Mouse (Mus musculus) midbrain, embryonic 12.5 days (tissue): ENCODE measurements at regions not wholly inside any gene's neighbourhood (a gene's known extent, or its start where the extent isn't known, plus 50 kb on each side); places are given as distances from the start of the nearest gene placed in this dataset.
"Not testable (repeated sequence)": the region's sequence is repeated elsewhere in the genome, so short reads cannot be mapped to it uniquely, and the experiment has no call there.

Experiments used
- ATAC-seq: fragments of 200-750 bp; cut with Nextera tagmentation; 2 replicates; pipeline ENCODE4 v1.8.0; 2017; ENCODE audit warnings: low read depth, moderate TSS enrichment, moderate library complexity; ENCODE audit not compliant: low FRiP score
- H3K27ac ChIP-seq: fragments of 300-500 bp; sonication (generic); replicated peaks from 2 replicates; pipeline ENCODE4 v1.5.1; 2016; ENCODE audit warnings: mild to moderate bottlenecking
- H3K27me3 ChIP-seq: fragments of 300-500 bp; sonication (generic); 2 replicates; pipeline ENCODE4 v1.6.1; 2016; ENCODE audit warnings: mild to moderate bottlenecking
- H3K36me3 ChIP-seq: fragments of 300-500 bp; sonication (generic); 2 replicates; pipeline ENCODE4 v1.6.1; 2016
- H3K4me1 ChIP-seq: fragments of 300-500 bp; sonication (generic); 2 replicates; pipeline ENCODE4 v1.6.1; 2016
- H3K4me2 ChIP-seq: fragments of 300-500 bp; sonication (generic); replicated peaks from 2 replicates; pipeline ENCODE4 v1.6.1; 2016; ENCODE audit warnings: mild to moderate bottlenecking, moderate library complexity
- H3K4me3 ChIP-seq: fragments of 300-500 bp; sonication (generic); 2 replicates; pipeline ENCODE4 v1.5.1; 2016; ENCODE audit warnings: mild to moderate bottlenecking
- H3K9ac ChIP-seq: fragments of 300-500 bp; sonication (generic); replicated peaks from 2 replicates; pipeline ENCODE4 v1.6.1; 2016; ENCODE audit warnings: mild to moderate bottlenecking, moderate library complexity
- H3K9me3 ChIP-seq: fragments of 300-500 bp; sonication (generic); 2 replicates; pipeline ENCODE4 v1.6.1; 2016; ENCODE audit warnings: mild to moderate bottlenecking
- WGBS: fragments of 180-500 bp; shearing (Covaris S2); methylation state at CpG from one replicate; pipeline ENCODE4 v1.1.7; 2016; 5-methylcytosine and 5-hydroxymethylcytosine counted together

DNA sequence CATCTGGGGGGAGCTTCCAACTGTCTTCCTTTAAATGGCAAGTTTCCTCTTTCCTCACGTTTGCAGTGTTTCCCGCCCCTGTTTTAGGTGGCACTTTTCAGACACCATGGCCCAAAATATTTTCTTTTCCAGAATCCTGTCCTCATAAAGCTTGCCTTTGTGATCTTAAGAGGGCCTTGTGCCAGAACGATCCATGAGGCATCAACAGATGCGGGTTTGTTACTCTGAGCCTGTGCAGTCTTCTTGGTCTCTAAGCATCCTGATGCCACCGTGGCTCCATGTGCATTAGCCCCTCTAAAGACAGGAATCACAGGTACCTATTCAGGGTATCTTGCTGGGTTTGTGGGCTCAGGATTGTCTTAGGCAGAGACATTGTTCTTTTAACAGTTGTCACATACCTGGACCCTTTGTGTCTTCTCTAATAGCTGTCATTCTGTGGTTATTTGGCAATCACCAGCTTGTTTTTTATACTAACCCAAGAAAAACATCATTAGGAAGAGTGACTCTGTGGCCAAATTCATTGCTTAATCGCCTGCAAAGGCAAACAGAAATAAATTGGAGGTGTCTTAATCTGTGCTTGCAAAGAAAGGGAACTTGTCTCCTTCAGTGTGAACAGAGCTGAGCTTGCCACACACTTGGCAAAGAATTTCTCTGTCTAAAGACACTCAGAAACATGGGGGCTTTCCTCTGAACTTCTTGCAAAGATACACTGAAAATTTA lies 179.3 kb downstream of the Nuak1 start:
- H3K9ac ChIP-seq, result no peak overlapping the region
- no peaks in the 10 kb centered on the region for H3K4me1 ChIP-seq
- no peak overlapping the region for H3K27ac ChIP-seq
- H3K36me3 ChIP-seq, result no peaks in the 10 kb centered on the region
- no peak for ATAC-seq
- no peak overlapping the region for H3K4me2 ChIP-seq
- no peaks in the 10 kb centered on the region for H3K9me3 ChIP-seq
- H3K4me3 ChIP-seq, result no peak overlapping the region
- WGBS, result 86% methylated on average over 6 of the region's 6 CpGs
- H3K27me3 ChIP-seq, result no peaks in the 10 kb centered on the region

DNA sequence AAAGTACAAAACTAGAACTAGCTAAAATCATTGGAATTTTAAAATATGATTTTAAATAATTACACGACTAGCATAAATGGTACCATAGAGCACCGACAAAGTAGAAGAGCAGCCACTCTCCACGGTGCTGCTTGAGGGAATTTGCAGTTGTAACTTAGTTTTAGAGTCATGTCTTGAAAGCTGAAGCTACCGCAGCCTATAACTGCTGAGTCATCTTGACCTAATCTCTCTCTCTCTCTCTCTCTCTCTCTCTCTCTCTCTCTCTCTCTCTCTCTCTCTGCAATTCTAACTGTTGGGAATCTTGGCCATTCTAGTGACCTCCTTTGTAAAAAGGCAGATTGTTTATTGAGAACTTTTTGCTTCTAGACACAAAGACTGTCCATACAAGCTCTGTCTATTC lies 177.5 kb downstream of the Nuak1 start:
- H3K9me3 ChIP-seq, result no peaks in the 10 kb centered on the region
- H3K4me3 ChIP-seq, result no peak overlapping the region
- no peaks in the 10 kb centered on the region for H3K36me3 ChIP-seq
- no peak overlapping the region for H3K4me2 ChIP-seq
- ATAC-seq, result no peak
- H3K9ac ChIP-seq, result no peak overlapping the region
- H3K4me1 ChIP-seq, result no peaks in the 10 kb centered on the region
- WGBS, result 93% methylated on average over 4 of the region's 4 CpGs
- H3K27ac ChIP-seq, result no peak overlapping the region
- H3K27me3 ChIP-seq, result no peaks in the 10 kb centered on the region

DNA sequence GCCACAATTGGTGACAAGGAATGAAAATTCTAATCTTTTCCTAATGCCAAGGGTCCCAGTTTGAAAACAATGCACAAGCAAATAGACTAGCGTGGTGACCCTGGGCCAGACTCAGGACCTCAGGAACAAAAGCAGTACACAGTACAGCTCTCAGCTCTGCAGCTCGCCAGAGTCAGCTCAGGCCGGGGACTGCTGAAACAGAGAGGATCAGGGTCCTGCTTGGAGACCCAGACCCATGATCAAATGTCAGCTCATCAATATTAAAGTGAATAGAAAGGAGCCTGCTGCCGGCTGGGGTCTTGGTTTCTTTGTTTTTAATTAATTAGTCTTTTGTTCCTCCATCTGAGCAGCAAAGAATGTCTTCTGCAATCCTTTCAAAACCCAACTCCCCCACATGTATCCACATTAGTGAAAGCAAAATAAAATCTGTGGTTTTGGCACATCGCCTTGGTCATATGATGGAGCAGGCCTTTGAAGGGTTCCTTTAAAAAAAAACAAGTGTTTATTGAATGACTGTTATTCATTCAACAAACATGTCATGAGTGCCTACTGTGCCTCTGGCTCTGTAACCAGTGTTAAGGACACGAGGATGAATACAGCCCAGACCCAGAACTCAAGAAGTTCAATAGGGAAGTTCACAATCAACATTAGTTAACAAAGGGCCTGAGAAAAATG lies 154.4 kb downstream of the Nuak1 start:
- Histone ChIP-seq H3K4me3 (no peak overlapping the region), H3K4me2 (no peak overlapping the region), H3K27ac (no peak overlapping the region), H3K4me1 (peaks cover 4% of the 10 kb centered on the region; the same call in 1 of the 2 replicates), H3K36me3 (no peaks in the 10 kb centered on the region), H3K27me3 (no peaks in the 10 kb centered on the region), H3K9ac (no peak overlapping the region), H3K9me3 (no peaks in the 10 kb centered on the region)
- WGBS, result 37% methylated on average over 6 of the region's 6 CpGs
- no peak for ATAC-seq

DNA sequence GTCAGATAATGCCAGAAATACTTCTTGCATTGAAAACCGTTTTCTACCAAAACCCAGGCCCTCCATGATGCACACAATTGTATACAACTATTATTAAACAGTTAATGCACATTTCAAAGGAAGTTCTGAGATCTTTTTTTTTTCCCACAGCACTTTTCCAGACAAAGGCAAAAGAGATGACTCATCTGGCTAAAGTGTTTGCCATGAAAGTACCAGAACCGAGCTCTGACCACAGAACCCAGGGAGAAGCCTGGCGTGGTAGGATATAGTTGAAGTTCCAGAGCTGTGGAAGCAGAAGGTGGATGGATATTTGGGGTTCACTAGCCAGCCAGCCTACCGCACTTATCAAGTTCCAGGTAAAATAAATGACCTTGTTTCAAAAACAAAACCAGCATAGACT lies 146.0 kb downstream of the Nuak1 start:
- ATAC-seq, result no peak
- Histone ChIP-seq H3K27ac (no peak overlapping the region), H3K36me3 (no peaks in the 10 kb centered on the region), H3K9me3 (no peaks in the 10 kb centered on the region), H3K9ac (no peak overlapping the region), H3K4me3 (no peak overlapping the region), H3K4me2 (no peak overlapping the region), H3K27me3 (no peaks in the 10 kb centered on the region), H3K4me1 (no peaks in the 10 kb centered on the region)
- 90% methylated on average over 4 of the region's 4 CpGs for WGBS

DNA sequence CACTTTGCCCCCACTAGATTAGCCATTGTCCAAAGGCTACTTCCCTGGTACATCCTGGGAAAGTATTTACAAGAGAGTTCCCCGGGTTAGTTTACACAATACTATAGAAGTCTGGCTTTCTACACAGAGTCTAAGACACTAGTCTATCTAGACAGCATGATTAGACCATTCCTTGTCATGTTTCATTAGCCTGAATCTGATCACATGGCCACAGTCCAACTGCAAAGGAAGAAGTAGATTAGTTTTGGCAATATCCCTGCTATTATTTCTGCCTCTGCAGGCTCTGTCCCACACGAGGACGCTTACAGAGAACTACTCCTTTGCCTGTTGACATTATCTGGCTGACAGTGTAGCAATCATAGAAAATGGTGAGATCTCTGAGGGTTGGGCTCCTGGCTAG lies 144.2 kb downstream of the Nuak1 start:
- no peaks in the 10 kb centered on the region for H3K27me3 ChIP-seq
- no peak for ATAC-seq
- no peaks in the 10 kb centered on the region for H3K9me3 ChIP-seq
- H3K36me3 ChIP-seq, result no peaks in the 10 kb centered on the region
- H3K4me1 ChIP-seq, result no peaks in the 10 kb centered on the region
- no peak overlapping the region for H3K4me2 ChIP-seq
- H3K4me3 ChIP-seq, result no peak overlapping the region
- H3K27ac ChIP-seq, result no peak overlapping the region
- WGBS, result 90% methylated on average over 3 of the region's 3 CpGs
- H3K9ac ChIP-seq, result no peak overlapping the region

DNA sequence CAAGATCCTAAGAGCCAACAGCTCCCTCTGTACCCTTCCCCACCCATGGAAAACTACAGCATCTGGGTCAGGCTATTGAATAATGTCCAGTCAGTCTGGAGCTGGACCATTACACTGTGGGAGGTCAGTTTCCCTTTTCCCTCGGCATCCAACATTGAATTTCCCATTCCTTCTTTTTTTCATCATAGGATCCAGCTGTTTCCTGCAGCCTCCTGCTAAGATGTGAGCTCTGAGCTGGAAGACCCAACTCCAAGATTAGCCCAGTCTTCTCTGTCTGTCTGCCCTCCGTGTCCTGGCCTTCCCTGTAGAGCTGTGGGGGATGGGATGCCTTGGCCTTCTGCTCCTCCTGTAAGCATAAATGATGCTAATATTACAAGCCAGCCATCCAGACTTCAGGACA lies 138.8 kb downstream of the Nuak1 start:
- no peaks in the 10 kb centered on the region for H3K36me3 ChIP-seq
- no peak overlapping the region for H3K27ac ChIP-seq
- H3K27me3 ChIP-seq, result no peaks in the 10 kb centered on the region
- ATAC-seq, result no peak
- no peak overlapping the region for H3K4me3 ChIP-seq
- H3K4me1 ChIP-seq, result no peaks in the 10 kb centered on the region
- no peak overlapping the region for H3K9ac ChIP-seq
- H3K9me3 ChIP-seq, result no peaks in the 10 kb centered on the region
- 59% methylated on average over 2 of the region's 2 CpGs for WGBS
- H3K4me2 ChIP-seq, result no peak overlapping the region

DNA sequence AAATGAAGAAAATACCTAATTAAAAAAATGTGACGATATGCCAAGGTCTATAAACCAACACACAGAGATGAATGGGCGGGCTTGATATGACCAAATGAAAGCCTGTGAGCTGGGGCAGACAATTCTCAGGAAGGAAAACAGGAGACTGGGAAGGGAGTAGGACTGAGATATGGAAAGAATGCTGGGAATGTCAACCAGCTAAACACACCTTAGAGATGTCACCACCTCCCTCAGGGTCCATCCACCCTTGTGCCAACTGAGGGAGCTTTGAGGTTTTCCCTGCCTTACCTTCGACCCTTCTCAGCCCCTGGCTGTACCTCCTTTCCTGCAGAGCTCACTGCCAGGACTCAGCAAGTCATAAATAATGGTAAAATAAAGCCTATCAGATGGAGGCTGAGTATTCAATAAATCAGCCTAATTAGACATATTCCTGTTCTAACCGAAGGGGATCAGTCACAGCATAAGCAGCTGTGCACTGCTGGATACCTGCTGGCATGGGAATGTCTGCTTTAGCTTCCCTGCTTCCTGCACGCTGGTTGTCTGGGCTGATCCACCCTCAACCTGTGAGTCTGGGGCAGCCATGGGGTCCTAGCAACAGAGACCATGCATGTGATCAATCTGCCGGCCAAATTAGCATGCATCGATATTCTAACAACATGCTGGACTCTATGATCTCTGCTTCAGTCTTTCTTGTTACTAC lies 137.4 kb downstream of the Nuak1 start:
- no peak overlapping the region for H3K4me3 ChIP-seq
- H3K4me1 ChIP-seq, result no peaks in the 10 kb centered on the region
- ATAC-seq, result no peak
- no peaks in the 10 kb centered on the region for H3K27me3 ChIP-seq
- no peaks in the 10 kb centered on the region for H3K9me3 ChIP-seq
- H3K27ac ChIP-seq, result no peak overlapping the region
- 78% methylated on average over 7 of the region's 7 CpGs for whole genome bisulfite sequencing
- H3K36me3 ChIP-seq, result no peaks in the 10 kb centered on the region
- H3K9ac ChIP-seq, result no peak overlapping the region
- H3K4me2 ChIP-seq, result no peak overlapping the region

DNA sequence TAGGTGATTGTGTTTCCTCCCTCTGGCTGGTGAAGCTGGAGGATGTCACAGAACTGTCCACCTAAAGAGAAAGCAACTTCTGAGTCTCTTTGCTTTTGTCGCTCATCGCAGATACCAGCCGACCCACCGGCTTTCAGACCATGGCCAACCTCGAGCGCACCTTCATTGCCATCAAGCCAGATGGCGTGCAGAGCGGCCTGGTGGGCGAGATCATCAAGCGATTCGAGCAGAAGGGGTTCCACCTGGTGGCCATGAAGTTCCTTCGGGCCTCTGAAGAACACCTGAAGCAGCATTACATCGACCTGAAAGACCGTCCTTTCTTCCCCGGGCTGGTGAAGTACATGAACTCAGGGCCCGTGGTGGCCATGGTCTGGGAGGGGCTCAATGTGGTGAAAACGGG lies 131.7 kb downstream of the Nuak1 start:
- not testable (repeated sequence) for H3K9ac ChIP-seq

DNA sequence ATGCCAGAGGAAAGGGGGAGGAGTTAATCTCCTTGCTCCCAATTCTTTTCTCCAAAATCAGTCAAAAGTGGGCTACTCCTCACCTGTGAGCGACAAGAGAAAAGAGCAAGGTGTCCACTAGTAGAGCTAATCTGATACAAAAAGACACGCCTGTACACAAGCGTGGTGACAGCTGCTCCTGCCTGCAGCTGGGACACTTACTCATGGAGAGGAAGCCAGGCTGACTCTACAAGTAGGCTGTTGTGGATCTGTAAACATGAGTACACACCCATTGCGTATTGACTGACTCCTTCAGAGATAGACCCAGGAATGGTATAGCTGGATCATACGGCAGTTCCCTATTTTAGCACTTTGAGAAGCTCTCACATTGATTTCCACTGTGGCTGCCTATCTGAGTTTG lies 129.7 kb downstream of the Nuak1 start:
- Histone ChIP-seq H3K36me3 (no peaks in the 10 kb centered on the region), H3K27ac (no peak overlapping the region), H3K9me3 (no peaks in the 10 kb centered on the region), H3K4me2 (no peak overlapping the region), H3K27me3 (no peaks in the 10 kb centered on the region), H3K4me3 (no peak overlapping the region), H3K9ac (no peak overlapping the region), H3K4me1 (no peaks in the 10 kb centered on the region)
- no peak for ATAC-seq
- WGBS, result 97% methylated on average over 5 of the region's 5 CpGs

More for the DNA sequence above, 131.7 kb downstream of the Nuak1 start:
- not testable (repeated sequence) for H3K9me3 ChIP-seq, H3K4me1 ChIP-seq, H3K27me3 ChIP-seq, H3K27ac ChIP-seq, H3K4me2 ChIP-seq, ATAC-seq, H3K36me3 ChIP-seq, H3K4me3 ChIP-seq
- WGBS, result 95% methylated on average over 17 of the region's 17 CpGs

DNA sequence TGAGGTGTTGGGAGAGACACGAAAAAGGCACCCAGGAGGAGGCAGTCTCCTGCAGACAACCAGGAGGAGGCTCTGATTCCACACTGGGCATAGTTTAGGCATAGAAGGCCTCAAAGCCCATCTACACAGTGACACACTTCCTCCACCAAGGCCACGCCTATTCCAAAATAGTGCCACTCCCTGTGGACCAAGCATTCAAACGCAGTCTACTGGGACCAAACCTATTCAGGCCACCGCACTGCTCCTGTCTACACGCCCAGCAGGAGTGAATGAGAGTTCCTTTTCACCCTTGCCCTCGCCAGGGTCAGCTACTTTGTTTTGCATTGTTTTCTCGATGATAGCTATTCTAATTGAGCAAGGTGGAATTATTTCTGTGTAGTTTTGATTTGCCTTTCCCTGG lies 127.7 kb downstream of the Nuak1 start:
- Histone ChIP-seq H3K4me2 (no peak overlapping the region), H3K4me3 (no peak overlapping the region), H3K9ac (no peak overlapping the region), H3K27me3 (no peaks in the 10 kb centered on the region), H3K4me1 (no peaks in the 10 kb centered on the region), H3K36me3 (no peaks in the 10 kb centered on the region), H3K27ac (no peak overlapping the region), H3K9me3 (no peaks in the 10 kb centered on the region)
- ATAC-seq, result no peak
- WGBS, result 53% methylated on average over 7 of the region's 7 CpGs

DNA sequence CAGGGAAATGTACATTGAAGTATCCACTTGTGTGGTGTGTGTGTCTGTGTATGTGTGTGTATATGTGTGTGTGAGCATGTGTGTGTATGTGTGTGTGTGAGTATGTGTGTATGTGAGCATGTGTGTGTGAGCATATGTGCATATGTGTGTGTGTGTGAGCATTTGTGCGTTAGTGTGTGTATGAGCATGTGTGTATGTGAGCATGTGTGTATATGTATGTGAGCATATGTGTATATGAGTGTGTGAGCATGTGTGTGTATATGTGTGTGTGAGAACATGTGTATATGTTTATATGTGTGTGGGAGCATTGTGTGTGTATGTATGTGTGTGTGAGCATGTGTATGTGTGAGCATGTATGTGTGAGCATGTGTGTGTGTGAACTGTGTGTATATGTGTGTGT lies 123.5 kb downstream of the Nuak1 start:
- no peak for ATAC-seq
- Histone ChIP-seq H3K9me3 (no peaks in the 10 kb centered on the region), H3K4me3 (no peak overlapping the region), H3K36me3 (no peaks in the 10 kb centered on the region), H3K4me1 (no peaks in the 10 kb centered on the region), H3K27ac (no peak overlapping the region), H3K9ac (no peak overlapping the region), H3K4me2 (no peak overlapping the region), H3K27me3 (no peaks in the 10 kb centered on the region)
- WGBS, result 92% methylated on average over 1 of the region's 1 CpGs

DNA sequence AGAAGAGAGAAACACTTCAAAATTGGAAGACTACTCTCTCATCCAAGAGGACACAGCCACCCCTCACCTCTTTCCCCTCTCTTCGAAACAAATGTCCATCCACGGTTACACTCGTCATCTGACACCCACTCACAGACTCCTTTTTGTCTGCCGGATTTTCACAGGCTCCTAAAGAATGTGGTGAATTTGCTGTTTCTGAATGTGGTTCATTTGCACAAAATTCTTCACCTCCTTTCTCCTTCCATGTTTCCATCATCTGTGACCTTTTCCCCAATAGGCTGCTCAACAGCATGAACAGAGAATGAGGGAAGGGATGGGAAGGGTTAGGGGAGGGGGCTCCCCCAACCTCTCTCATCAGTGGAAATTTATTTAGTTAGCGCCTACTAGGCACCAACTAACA lies 122.4 kb downstream of the Nuak1 start:
- no peak overlapping the region for H3K4me2 ChIP-seq
- no peak for ATAC-seq
- H3K27me3 ChIP-seq, result no peaks in the 10 kb centered on the region
- no peaks in the 10 kb centered on the region for H3K9me3 ChIP-seq
- H3K27ac ChIP-seq, result no peak overlapping the region
- H3K4me3 ChIP-seq, result no peak overlapping the region
- no peaks in the 10 kb centered on the region for H3K36me3 ChIP-seq
- 44% methylated on average over 5 of the region's 5 CpGs for WGBS
- no peak overlapping the region for H3K9ac ChIP-seq
- no peaks in the 10 kb centered on the region for H3K4me1 ChIP-seq
